Mouse (Mus musculus): ENCODE results near the gene Tmbim6. TPM values are rescaled to one million over a fixed set of nuclear protein-coding genes. Genes with fewer than 3 reads are reported as not detected.

Gene Tmbim6
- polyA plus RNA-seq (2014; fragmentation: Illumina TruSeq; extraction: RNeasy Lipid Tissue Mini Kit (QIAGEN cat#74804); ENCODE audit: low read depth, low replicate concordance) = 101 TPM

GRCm38 (mm10) chr15:99392486-99393385 lies at the start of gene Tmbim6:
Gene Tmbim6 (plus strand): TSS chr15:99392882.

GRCm38 (mm10) chr15:99370259-99370691 lies 22.4 kb upstream of the Tmbim6 start, which contains the start of gene Fmnl3:
Gene Fmnl3 (minus strand): TSS chr15:99370482.

GRCm38 (mm10) chr15:99457606-99458401 lies 65.1 kb downstream of the Tmbim6 start, which contains the start of gene Nckap5l:
Gene Nckap5l (minus strand): TSS chr15:99457748.

Other genes with a start within 250 kb of the Tmbim6 start
- 0.07 TPM for gene Kcnh3, start 168.0 kb upstream of the Tmbim6 start, polyA plus RNA-seq (2014; fragmentation: Illumina TruSeq; extraction: RNeasy Lipid Tissue Mini Kit (QIAGEN cat#74804); ENCODE audit: low read depth, low replicate concordance)
- 3.5 TPM for gene Mcrs1, start 140.9 kb upstream of the Tmbim6 start, polyA plus RNA-seq (2014; fragmentation: Illumina TruSeq; extraction: RNeasy Lipid Tissue Mini Kit (QIAGEN cat#74804); ENCODE audit: low read depth, low replicate concordance)
- 17.5 TPM for gene Prpf40b, start 97.8 kb upstream of the Tmbim6 start, polyA plus RNA-seq (2014; fragmentation: Illumina TruSeq; extraction: RNeasy Lipid Tissue Mini Kit (QIAGEN cat#74804); ENCODE audit: low read depth, low replicate concordance)
- 24.8 TPM for gene Fam186b, start 97.0 kb upstream of the Tmbim6 start, polyA plus RNA-seq (2014; fragmentation: Illumina TruSeq; extraction: RNeasy Lipid Tissue Mini Kit (QIAGEN cat#74804); ENCODE audit: low read depth, low replicate concordance)
- gene Fmnl3, start 22.4 kb upstream of the Tmbim6 start, polyA plus RNA-seq (2014; fragmentation: Illumina TruSeq; extraction: RNeasy Lipid Tissue Mini Kit (QIAGEN cat#74804); ENCODE audit: low read depth, low replicate concordance) = 3.6 TPM
- not detected for gene Nckap5l, start 64.9 kb downstream of the Tmbim6 start, polyA plus RNA-seq (2014; fragmentation: Illumina TruSeq; extraction: RNeasy Lipid Tissue Mini Kit (QIAGEN cat#74804); ENCODE audit: low read depth, low replicate concordance)
- gene Bcdin3d, start 81.8 kb downstream of the Tmbim6 start, polyA plus RNA-seq (2014; fragmentation: Illumina TruSeq; extraction: RNeasy Lipid Tissue Mini Kit (QIAGEN cat#74804); ENCODE audit: low read depth, low replicate concordance) = 1.3 TPM
- gene Faim2, start 135.3 kb downstream of the Tmbim6 start, polyA plus RNA-seq (2014; fragmentation: Illumina TruSeq; extraction: RNeasy Lipid Tissue Mini Kit (QIAGEN cat#74804); ENCODE audit: low read depth, low replicate concordance) = not detected
- 0.14 TPM for gene Aqp2, start 186.2 kb downstream of the Tmbim6 start, polyA plus RNA-seq (2014; fragmentation: Illumina TruSeq; extraction: RNeasy Lipid Tissue Mini Kit (QIAGEN cat#74804); ENCODE audit: low read depth, low replicate concordance)
- not detected for gene Aqp5, start 197.9 kb downstream of the Tmbim6 start, polyA plus RNA-seq (2014; fragmentation: Illumina TruSeq; extraction: RNeasy Lipid Tissue Mini Kit (QIAGEN cat#74804); ENCODE audit: low read depth, low replicate concordance)
- not detected for gene Aqp6, start 208.5 kb downstream of the Tmbim6 start, polyA plus RNA-seq (2014; fragmentation: Illumina TruSeq; extraction: RNeasy Lipid Tissue Mini Kit (QIAGEN cat#74804); ENCODE audit: low read depth, low replicate concordance)

All from testis, adult 10 weeks (tissue).